Mouse (Mus musculus) neural tube, embryonic 15.5 days (tissue): ENCODE measurements around the gene Tbc1d2b. TPM values are rescaled to one million over a fixed set of nuclear protein-coding genes. Genes with fewer than 3 reads are reported as not detected.

Experiments used
- ATAC-seq: fragments of 200-750 bp; cut with Nextera tagmentation; 2 replicates; pipeline ENCODE4 v1.8.0; 2017; ENCODE audit warnings: mild to moderate bottlenecking, moderate TSS enrichment, moderate library complexity; ENCODE audit not compliant: low FRiP score
- H3K27ac ChIP-seq: fragments of 300-500 bp; sonication (generic); replicated peaks from 2 replicates; pipeline ENCODE4 v1.5.1; 2015; ENCODE audit warnings: mild to moderate bottlenecking, inconsistent platforms
- H3K27me3 ChIP-seq: fragments of 300-500 bp; sonication (generic); replicated peaks from 2 replicates; pipeline ENCODE4 v1.6.1; 2015; ENCODE audit warnings: inconsistent platforms
- H3K36me3 ChIP-seq: fragments of 300-500 bp; sonication (generic); 2 replicates; pipeline ENCODE4 v1.6.1; 2015; ENCODE audit warnings: inconsistent platforms
- H3K4me1 ChIP-seq: fragments of 300-500 bp; sonication (generic); 2 replicates; pipeline ENCODE4 v1.6.1; 2015; ENCODE audit warnings: inconsistent platforms
- H3K4me2 ChIP-seq: fragments of 300-500 bp; sonication (generic); 2 replicates; pipeline ENCODE4 v1.6.1; 2015; ENCODE audit warnings: inconsistent platforms, mild to moderate bottlenecking, moderate library complexity
- H3K4me3 ChIP-seq: fragments of 300-500 bp; sonication (generic); replicated peaks from 2 replicates; pipeline ENCODE4 v1.5.1; 2015; ENCODE audit warnings: mild to moderate bottlenecking, inconsistent platforms
- H3K9ac ChIP-seq: fragments of 300-500 bp; sonication (generic); replicated peaks from 2 replicates; pipeline ENCODE4 v1.6.1; 2015; ENCODE audit warnings: mild to moderate bottlenecking, inconsistent platforms
- H3K9me3 ChIP-seq: fragments of 300-500 bp; sonication (generic); replicated peaks from 2 replicates; pipeline ENCODE4 v1.6.1; 2016; ENCODE audit warnings: inconsistent platforms
- WGBS: fragments of 180-500 bp; shearing (Covaris S2); methylation state at CpG from one replicate; pipeline ENCODE4 v1.1.7; 2015; ENCODE audit warnings: mixed read lengths; 5-methylcytosine and 5-hydroxymethylcytosine counted together
- polyA plus RNA-seq: library from polyadenylated mRNA; unstranded; fragments of >200 nt; fragmentation: Nextera tagmentation; extraction: Ambion mirVana; gene quantifications from 2 replicates; pipeline ENCODE4 v1.2.1, GENCODE M21; 2015

Gene Tbc1d2b
- polyA plus RNA-seq, 1 experiment from 2014 or later, result 6.1 TPM

GRCm38 (mm10) chr9:90162243-90162925 is 108.2 kb downstream of the Tbc1d2b start:
- Histone ChIP-seq H3K4me1 (peaks cover 25% of the 10 kb centered on the region), H3K9me3 (0 out of 2 replicates have a peak, but pooled peaks cover 3% of the 10 kb centered on the region), H3K27me3 (no peaks in the 10 kb centered on the region), H3K36me3 (0 out of 2 replicates have a peak, but pooled peaks cover 2% of the 10 kb centered on the region), H3K9ac (peak overlapping the region; percentile 74), H3K4me2 (peak overlapping the region; percentile 95), H3K4me3 (peak overlapping the region; percentile 85), H3K27ac (0 out of 2 replicates have a peak overlapping the region, but pooled peaks have one; percentile 28)
- WGBS, result 13% methylated on average over 18 of the region's 29 CpGs
- peak; percentile 77 for ATAC-seq

Other genes with a start within 250 kb of the Tbc1d2b start
- gene Ctsh, start 216.7 kb downstream of the Tbc1d2b start, polyA plus RNA-seq, result 41.7 and 48.1 TPM in 2 replicates
- 520 and 554 TPM in 2 replicates for gene Morf4l1, start 156.0 kb downstream of the Tbc1d2b start, polyA plus RNA-seq
- 8.0 and 8.5 TPM in 2 replicates for gene Adamts7, start 107.7 kb downstream of the Tbc1d2b start, polyA plus RNA-seq